Mouse (Mus musculus): ENCODE measurements around the gene Hhat.

GRCm38 (mm10) chr1:192512821-192513220 lies 258.2 kb downstream of the Hhat start:
- TF ChIP-seq CTCF (IDR thresholded peaks at IDR 0.05; ENCODE audit: control insufficient read depth, insufficient read depth, insufficient read length) = no peak
- no peak for TF ChIP-seq USF1 (IDR thresholded peaks at IDR 0.05; ENCODE audit: low read depth)
